Mouse (Mus musculus) adrenal gland, postnatal 36 days (tissue): ENCODE data around the gene Pde4dip. TPM values are rescaled to one million over a fixed set of nuclear protein-coding genes. Genes with fewer than 3 reads are reported as not detected.

Source experiments
- DNase-seq, 2 experiments: peaks; one replicate each; pipeline ENCODE4 v3.0.0; 2021; ENCODE audit warnings: mixed read lengths in 1 of 2
- total RNA-seq, 2 experiments: library from RNA; stranded (reverse); gene quantifications; 2 replicates each; pipeline ENCODE4 v1.2.3; 2021

Gene Pde4dip
- total RNA-seq, 2 experiments from 2014 or later = 25.3 to 28.1 TPM

DNA sequence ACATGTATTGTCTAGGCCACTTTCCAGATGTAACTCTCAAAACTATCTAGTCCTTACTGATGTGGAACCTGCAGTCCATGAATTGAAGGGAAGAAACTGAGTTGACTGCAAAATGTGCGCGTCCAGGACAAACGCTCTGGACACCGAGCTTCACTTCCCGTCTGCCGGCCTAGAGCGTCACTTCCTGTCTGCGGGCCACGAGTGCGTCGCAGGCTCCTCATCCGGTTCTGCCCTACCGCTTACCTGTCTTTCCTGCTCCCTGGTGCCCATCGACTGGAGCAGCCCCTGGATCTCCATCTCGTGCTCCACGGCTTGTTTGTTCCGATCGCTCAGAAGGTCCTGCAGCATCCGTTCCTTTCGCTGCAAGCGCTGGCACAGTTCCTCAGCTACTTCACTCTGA is 136.9 kb downstream of the Pde4dip start:
- no peak for DNase-seq

- no peak for DNase-seq
Measured at GRCm38 (mm10) chr3:97748789-97749188, 139.7 kb downstream of the Pde4dip start.

- DNase-seq = no peak
Measured at GRCm38 (mm10) chr3:97742841-97743240, 145.7 kb downstream of the Pde4dip start.

GRCm38 (mm10) chr3:97735575-97735974 is 152.9 kb downstream of the Pde4dip start:
- no peak for DNase-seq

DNA sequence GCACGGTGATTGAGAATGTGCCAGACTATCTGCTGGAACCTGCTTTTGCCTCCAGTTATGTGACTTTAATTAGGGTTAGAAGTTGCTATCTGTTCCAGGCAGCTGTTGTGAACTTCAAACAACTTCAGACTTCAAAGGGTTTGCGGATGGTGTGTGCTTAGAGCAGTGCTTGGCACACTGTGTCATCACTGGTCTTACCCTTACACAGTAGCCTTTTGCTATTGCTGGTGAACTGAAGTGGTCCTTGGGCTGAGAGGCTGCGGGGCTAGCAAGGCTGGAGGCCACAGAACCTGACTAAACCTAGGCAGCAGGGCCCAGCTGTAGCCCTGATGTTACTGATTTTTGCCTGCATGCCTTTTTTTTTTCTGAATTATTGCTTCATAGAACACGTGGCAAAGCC is 154.2 kb downstream of the Pde4dip start:
- no peak for DNase-seq

- no peak for DNase-seq
Measured at GRCm38 (mm10) chr3:97732622-97733021, 155.9 kb downstream of the Pde4dip start.

DNA sequence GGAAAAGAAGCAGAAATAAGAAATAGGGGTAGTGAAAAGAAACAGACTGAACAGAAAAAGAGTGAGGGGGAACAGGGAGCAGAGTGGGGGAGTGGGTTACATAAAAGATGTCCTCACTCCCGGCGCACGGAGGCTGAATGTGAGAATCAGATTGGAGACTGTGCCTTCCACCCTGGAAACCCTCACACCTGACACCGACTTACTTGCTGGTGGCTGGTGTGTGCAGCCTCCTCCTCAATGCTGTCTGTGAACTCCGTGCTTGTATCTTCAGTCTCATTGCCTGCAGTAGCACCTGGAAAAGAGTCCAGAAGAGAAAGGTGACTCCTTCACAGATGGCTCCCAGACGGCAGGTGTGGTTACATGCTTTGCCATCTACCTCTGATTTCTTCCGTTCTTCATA is 157.9 kb downstream of the Pde4dip start:
- no peak for DNase-seq

DNA sequence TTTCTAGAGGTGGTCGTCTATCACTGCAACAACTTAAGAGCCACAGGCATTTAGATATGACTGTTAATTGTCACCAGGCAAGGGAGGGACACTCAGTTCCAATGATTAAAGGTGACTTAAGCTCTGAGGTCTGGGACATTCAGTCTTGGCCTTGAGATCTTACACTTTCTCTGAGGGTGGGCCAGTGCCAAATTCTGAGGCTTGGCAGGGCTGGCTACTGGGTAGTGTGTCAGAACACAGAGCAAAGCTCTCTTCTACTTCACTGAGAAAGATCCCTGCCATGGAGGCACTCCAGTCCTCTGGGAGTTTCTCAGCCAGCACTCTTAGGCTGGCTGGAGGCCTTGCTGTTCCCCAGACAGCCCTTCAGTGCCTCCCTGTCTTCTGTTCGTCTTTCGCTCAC is 158.4 kb downstream of the Pde4dip start:
- peak; percentile 39 to 72 for DNase-seq

DNA sequence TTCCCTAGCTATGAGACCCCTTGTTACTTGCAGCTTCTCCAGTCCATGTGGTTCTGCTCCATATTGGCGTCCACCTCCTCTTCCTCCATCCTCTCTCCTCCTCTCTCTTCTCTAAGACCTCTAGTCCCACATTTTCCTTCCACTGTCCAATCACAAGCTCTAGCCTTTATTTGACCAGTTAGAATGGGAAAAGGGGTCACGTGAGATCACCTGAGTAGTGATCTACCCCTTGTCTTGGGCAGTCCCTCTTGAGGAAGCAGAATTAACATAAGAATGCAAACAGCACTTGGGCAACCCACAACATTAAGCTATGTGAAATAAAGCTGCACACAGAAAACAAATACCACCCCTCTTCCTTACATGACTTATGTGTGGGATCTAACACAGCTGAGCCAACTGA is 160.7 kb downstream of the Pde4dip start:
- no peak for DNase-seq

GRCm38 (mm10) chr3:97719116-97719515 is 169.4 kb downstream of the Pde4dip start:
- DNase-seq = no peak

DNA sequence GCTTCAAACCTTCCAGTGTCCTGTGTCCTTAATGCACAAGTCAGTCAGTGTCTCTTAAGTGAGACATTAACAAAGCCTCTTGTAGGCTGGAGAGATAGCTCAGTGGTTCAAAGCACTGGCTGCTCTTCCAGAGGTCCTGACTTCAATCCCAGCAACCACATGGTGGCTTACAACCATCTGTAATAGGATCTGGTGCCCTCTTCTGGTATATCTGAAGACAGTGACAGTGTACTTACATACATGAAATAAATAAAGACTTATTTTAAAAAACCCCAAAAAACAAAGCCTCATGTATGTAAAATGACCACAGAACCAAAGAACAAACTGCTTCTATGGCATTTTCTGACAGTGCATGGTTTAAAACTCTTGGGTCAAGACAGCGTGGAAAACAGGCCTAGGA is 172.6 kb downstream of the Pde4dip start:
- no peak for DNase-seq

DNA sequence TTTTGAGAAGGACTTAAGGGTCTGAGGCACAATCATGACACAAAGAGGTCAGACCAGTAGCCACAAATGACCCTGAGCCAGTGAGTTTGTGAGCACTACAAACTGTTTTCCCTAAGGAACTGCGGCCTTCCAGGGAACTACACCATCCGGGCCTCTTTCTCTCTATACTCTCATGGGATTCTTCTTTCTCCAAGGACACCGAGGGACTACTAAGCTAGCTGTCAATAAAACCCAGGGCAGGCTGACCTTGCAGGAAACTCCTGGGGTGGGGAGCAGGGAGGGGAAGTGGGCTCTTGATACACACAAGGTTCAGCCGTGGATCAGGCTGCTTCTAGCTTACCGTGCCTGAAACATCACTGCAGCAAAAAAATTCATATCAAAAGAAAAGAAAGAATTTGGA is 177.6 kb downstream of the Pde4dip start:
- peak in 1 of 2 experiments; percentile 25 for DNase-seq

GRCm38 (mm10) chr3:97710134-97710533 is 178.4 kb downstream of the Pde4dip start:
- DNase-seq = no peak

GRCm38 (mm10) chr3:97706561-97706960 is 181.9 kb downstream of the Pde4dip start:
- no peak for DNase-seq

DNA sequence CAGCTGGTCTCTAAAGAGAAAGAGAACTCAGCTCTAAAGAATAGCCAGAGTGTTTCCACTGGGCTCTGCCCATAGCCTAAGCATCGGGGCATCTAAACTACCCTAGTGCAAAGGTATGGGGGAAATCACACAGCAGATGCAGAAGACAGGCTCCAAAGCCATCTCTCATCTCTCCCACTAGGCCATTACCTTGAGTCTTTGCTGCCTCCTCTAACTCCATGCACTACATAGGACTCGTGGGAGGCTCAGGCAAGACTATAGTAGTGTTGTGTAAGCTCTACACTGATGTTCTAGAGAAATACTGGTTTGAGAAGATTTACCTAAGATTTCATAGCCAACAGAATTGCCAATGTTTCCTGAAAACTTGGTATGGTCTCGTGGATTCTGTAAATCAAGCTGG is 183.0 kb downstream of the Pde4dip start:
- no peak for DNase-seq

GRCm38 (mm10) chr3:97702448-97703080 is 185.9 kb downstream of the Pde4dip start:
- no peak for DNase-seq

- DNase-seq = no peak
Measured at GRCm38 (mm10) chr3:97701198-97701597, 187.3 kb downstream of the Pde4dip start.

DNA sequence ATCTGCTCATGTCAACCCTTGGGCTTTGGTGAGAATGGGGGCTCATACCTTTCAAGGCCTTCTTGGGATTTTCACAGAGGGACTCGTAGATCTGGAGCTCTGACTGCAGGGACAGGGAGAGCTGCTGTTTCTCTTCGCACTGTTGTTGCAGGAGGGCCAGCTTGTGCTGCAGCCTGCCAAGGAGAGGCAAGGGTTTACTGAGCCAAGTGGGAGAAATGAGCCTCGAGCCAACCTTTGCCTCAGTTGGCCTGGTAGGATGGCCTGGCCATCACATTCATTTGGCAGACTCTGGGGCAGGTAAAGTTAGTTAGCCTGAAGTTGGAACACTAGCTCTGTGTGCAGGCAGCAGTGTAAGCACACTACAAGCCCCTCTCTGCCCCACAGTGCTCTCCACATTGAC is 189.4 kb downstream of the Pde4dip start:
- no peak for DNase-seq

DNA sequence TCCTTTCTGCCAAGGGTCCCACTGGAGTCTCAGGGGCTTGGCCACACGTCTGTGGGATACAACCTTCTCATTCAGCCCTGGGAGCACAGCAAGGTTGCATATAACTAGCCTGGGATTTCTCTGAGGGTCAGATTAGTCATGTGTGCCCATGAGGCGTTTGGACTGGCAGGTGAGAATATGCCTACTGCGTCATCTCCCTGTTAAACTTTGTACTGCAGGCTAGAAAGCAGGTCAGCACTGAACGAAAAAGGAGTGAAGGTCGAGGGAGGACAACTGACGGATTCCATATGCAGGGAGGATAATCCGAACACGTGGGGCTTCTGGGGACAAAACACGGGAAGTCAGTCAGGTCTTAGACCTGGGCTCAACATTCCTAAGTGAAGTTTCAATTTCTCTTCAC is 191.2 kb downstream of the Pde4dip start:
- DNase-seq = no peak

DNA sequence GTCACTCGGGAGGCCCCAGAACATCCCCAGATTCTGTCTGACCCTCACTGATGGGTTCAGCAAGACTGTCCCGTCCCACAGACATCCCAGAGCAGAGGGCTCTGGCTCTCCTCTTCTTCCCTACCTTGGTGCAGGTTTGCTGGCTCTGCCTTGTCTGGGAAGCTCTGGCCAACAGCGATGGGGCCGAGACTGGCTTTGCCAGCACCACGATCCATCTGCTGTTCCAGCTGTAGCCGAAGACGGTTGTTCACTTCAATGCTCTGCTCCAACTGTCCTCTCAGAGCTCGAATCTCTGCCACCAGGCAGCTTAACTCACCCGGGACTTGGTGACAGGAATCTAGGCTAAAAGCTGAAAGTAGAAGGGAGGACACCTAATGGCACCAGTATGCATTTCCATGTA is 191.6 kb downstream of the Pde4dip start:
- no peak for DNase-seq

DNA sequence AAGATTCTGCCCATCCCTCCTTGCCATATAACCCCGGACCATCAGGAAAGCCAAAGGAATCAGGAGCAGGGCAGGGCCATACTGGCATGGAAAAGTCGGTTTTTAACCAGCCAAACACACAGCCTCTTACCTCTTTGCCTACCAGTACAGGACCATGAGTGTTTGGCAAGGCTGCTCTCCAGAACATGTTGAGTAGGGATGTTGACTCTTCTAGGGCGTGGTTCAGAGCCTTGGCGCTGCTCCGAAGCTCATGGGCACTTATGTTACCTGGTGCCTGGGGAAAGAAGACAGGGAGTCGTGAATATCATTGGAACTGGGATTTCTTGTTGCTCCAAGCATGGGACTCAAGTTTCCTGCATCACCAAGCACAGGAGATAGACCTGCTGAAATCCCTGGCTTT is 194.7 kb downstream of the Pde4dip start:
- DNase-seq = no peak

GRCm38 (mm10) chr3:97691443-97692017 is 197.0 kb downstream of the Pde4dip start:
- DNase-seq = no peak

DNA sequence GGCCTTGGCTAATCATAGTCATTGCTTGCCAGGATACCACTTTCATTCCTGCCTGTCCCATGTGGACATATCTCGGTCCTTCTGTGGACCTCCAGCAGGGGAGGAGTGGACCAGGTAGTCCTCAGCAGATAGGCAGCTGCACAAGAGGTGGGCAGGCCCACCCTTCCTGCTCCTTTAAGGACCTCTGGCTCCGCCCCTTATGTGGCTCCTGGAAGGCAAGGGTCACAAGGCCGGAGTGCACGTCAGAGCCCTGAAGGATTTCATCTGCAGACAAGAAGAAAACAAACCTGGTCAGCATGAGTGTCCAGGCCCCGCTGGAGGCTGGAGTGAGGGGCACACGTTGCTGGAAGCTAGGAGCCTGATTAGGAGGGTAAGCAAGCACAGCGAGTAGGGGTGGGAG is 197.9 kb downstream of the Pde4dip start:
- DNase-seq = no peak

- DNase-seq = no peak
Measured at GRCm38 (mm10) chr3:97689289-97689688, 199.2 kb downstream of the Pde4dip start.
